Mouse (Mus musculus): ENCODE data around the gene Zfhx3. TPM values are rescaled to one million over a fixed set of nuclear protein-coding genes. Genes with fewer than 3 reads are reported as not detected.

Gene Zfhx3
- polyA plus RNA-seq, 1 experiment from 2014 or later = 68.4 TPM

DNA sequence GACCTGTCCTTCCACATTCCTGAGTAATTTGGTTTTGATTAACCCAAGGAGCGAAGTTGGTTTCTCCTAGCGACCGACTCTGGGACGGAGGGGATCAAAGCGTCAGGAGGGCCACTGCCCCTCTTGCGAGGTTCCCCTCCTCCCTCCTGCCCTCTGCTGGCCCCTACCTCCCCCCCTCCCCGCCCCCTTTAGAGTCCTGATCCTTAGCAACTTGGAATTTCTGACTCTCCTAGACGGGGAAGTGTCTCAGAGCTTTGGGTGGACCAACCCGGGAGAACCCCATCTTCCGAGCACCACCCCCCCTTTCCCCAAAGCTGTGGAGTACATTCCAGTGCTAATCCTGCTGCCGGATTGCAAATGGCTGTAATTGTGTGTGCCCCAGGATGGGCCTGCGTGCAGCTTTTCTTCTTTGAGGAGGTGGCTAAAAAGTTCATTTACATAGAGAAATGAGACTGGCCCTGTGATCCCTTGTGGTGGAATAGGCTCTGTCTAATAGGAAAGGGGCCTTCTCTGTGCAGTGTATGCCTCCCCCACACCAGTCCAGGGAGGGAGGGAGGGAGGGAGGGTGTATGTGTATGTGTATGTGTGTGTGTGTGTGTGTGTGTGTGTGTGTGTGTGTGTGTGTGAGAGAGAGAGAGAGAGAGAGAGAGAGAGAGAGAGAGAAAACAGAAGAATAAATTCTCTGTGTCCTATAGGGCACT, 784.2 kb downstream of the Zfhx3 start:
- H3K27me3 ChIP-seq (ENCODE audit: control insufficient read depth, insufficient read depth, low read length) = no peaks in the 10 kb centered on the region
- H3K4me3 ChIP-seq (replicated peaks; ENCODE audit: low read depth, low read length) = no peak overlapping the region
- peak overlapping the region; percentile 21; the same call in 1 of the 2 replicates for H3K4me2 ChIP-seq (ENCODE audit: low read length)

DNA sequence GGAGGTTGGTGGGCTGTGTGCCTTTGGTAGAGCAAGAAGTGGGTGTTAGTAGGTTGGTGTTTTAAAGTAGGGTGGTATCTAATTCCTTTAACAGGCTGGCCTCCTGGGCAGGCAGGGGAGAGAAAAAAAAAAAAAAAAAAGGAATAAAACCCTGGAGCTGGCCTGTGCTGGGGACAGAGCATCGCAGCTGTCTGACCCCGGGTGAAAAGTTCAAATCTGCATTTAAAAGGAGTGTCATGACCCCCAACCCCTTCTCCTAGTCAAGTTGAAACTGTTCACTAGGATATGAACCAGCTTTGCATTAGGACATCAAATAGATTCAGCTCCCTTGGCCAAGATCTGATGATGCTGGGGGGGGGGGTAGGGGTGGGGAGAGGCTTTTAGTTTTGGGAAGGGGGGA, 786.7 kb downstream of the Zfhx3 start:
- Histone ChIP-seq H3K4me3 (replicated peaks; ENCODE audit: low read depth, low read length) (no peak overlapping the region), H3K9ac (replicated peaks; ENCODE audit: low read length) (no peak overlapping the region), H3K27me3 (ENCODE audit: control insufficient read depth, insufficient read depth, low read length) (no peaks in the 10 kb centered on the region), H3K9me3 (ENCODE audit: control insufficient read depth, low read length) (no peaks in the 10 kb centered on the region), H3K27ac (replicated peaks; ENCODE audit: low read depth, low read length) (no peak overlapping the region), H3K4me1 (ENCODE audit: control insufficient read depth, insufficient read depth, low read length) (peaks cover 96% of the 10 kb centered on the region), H3K36me3 (ENCODE audit: control insufficient read depth, insufficient read depth, low read length) (no peaks in the 10 kb centered on the region), H3K4me2 (ENCODE audit: low read length) (no peak overlapping the region; the same call in 1 of the 2 replicates)
- ATAC-seq (ENCODE audit: low FRiP score, low TSS enrichment) = no peak
- DNase-seq = no peak
- 2% methylated on average over 2 of the region's 2 CpGs for WGBS

More for the DNA sequence above, 784.2 kb downstream of the Zfhx3 start:
- Histone ChIP-seq H3K9ac (replicated peaks; ENCODE audit: low read length) (no peak overlapping the region; the same call in 1 of the 2 replicates), H3K27ac (replicated peaks; ENCODE audit: low read depth, low read length) (no peak overlapping the region), H3K36me3 (ENCODE audit: control insufficient read depth, insufficient read depth, low read length) (no peaks in the 10 kb centered on the region), H3K9me3 (ENCODE audit: control insufficient read depth, low read length) (no peaks in the 10 kb centered on the region), H3K4me1 (ENCODE audit: control insufficient read depth, insufficient read depth, low read length) (peaks cover 91% of the 10 kb centered on the region)
- DNase-seq (no peak), ATAC-seq (ENCODE audit: low FRiP score, low TSS enrichment) (peak; percentile 21; the same call in 1 of the 2 replicates)
- WGBS = 3% methylated on average over 12 of the region's 12 CpGs

DNA sequence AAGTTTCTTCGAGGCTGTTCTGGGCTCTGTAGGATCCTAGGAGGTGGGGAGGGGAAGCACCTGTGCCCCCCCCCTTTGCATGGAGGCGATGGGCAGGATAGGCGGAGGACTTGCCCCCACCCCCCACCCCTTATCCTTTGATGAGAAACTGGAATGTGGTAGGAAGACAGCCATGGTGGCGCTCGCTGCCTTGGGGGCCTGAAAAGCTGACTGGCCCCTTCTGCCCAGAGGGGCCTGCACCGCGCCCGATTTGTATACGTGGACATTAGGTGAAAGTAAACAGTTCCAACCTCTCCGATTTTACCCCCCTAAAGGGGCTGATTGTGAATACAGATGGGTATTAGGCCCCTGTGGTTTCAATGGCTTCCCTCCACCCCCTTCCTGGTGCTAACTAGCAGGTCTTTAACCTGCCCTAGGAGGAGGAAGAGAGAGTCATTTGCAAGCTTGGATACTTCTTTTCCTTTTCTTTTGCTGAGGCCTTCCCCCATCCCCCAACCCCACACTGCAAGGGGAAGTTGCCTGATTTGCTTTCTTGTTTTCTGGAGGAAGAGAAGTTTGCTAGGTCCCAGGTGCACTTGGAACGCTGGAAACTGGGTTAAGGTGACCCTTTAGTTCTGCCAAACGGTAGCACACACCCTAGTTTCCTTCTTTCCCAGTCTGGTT, 787.4 kb downstream of the Zfhx3 start:
- no peak overlapping the region for H3K27ac ChIP-seq (replicated peaks; ENCODE audit: low read depth, low read length)
- H3K36me3 ChIP-seq (ENCODE audit: control insufficient read depth, insufficient read depth, low read length) = no peaks in the 10 kb centered on the region
- peaks cover 92% of the 10 kb centered on the region for H3K4me1 ChIP-seq (ENCODE audit: control insufficient read depth, insufficient read depth, low read length)
- no peak overlapping the region for H3K4me3 ChIP-seq (replicated peaks; ENCODE audit: low read depth, low read length)
- DNase-seq = no peak
- H3K9me3 ChIP-seq (ENCODE audit: control insufficient read depth, low read length) = no peaks in the 10 kb centered on the region
- H3K4me2 ChIP-seq (ENCODE audit: low read length) = peak overlapping the region; percentile 7
- no peaks in the 10 kb centered on the region for H3K27me3 ChIP-seq (ENCODE audit: control insufficient read depth, insufficient read depth, low read length)
- ATAC-seq (ENCODE audit: low FRiP score, low TSS enrichment) = no peak
- 14% methylated on average over 12 of the region's 12 CpGs for WGBS
- no peak overlapping the region for H3K9ac ChIP-seq (replicated peaks; ENCODE audit: low read length)

DNA sequence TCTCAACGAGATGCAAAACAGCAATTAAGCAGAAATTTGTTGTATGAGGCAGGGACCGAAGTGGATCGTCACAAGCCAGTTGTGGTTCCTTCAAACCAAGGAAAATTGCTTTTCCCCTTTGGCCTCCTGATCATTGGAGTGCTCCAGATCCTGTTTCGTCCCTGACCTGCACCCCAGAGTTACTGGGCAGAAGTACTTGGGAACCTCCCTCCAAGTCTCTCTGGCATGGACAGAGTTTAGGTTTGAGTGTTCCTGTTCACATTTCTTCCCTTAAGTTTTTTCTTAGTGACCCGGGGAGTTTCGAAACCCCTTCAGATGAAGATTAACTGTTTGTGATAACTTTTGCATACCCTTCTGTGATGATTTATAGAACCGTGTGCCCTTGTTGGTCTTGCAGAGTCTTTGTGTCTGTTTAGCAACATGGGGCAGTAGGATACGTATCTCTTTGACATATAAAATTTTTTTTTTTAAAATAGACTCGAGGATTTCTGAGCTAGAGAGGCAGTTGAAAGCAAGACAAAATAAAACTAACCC, 788.5 kb downstream of the Zfhx3 start:
- WGBS = 50% methylated on average over 9 of the region's 9 CpGs
- Histone ChIP-seq H3K9ac (replicated peaks; ENCODE audit: low read length) (no peak overlapping the region), H3K9me3 (ENCODE audit: control insufficient read depth, low read length) (no peaks in the 10 kb centered on the region), H3K4me1 (ENCODE audit: control insufficient read depth, insufficient read depth, low read length) (peaks cover 81% of the 10 kb centered on the region), H3K36me3 (ENCODE audit: control insufficient read depth, insufficient read depth, low read length) (no peaks in the 10 kb centered on the region), H3K4me3 (replicated peaks; ENCODE audit: low read depth, low read length) (no peak overlapping the region), H3K27ac (replicated peaks; ENCODE audit: low read depth, low read length) (no peak overlapping the region), H3K4me2 (ENCODE audit: low read length) (no peak overlapping the region), H3K27me3 (ENCODE audit: control insufficient read depth, insufficient read depth, low read length) (no peaks in the 10 kb centered on the region)
- ATAC-seq (ENCODE audit: low FRiP score, low TSS enrichment) = no peak
- no peak for DNase-seq

DNA sequence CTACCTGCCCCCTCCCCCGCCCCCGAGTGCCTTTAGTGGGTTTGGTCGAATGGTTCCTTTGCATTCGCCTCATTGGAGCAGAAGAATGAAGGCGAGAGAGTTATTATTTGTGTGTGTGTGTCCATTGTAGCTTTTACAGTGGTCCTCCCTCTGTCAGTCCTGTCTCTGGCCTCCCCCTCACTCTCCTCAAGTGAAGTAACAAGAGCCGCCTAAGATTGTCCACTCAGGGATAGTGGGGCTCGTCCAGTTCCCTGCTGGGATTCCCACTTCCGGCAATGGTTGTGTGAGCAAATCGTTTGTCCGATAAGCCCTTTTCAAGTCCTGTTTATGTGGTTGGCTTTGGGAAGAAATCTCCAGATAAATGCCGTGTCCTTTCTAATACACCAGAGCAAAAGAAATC, 790.1 kb downstream of the Zfhx3 start:
- WGBS = 13% methylated on average over 11 of the region's 11 CpGs
- H3K9ac ChIP-seq (replicated peaks; ENCODE audit: low read length) = no peak overlapping the region
- H3K4me2 ChIP-seq (ENCODE audit: low read length) = peak overlapping the region; percentile 9; the same call in 1 of the 2 replicates
- no peaks in the 10 kb centered on the region for H3K9me3 ChIP-seq (ENCODE audit: control insufficient read depth, low read length)
- ATAC-seq (ENCODE audit: low FRiP score, low TSS enrichment) (no peak), DNase-seq (no peak)
- no peaks in the 10 kb centered on the region for H3K27me3 ChIP-seq (ENCODE audit: control insufficient read depth, insufficient read depth, low read length)
- peaks cover 69% of the 10 kb centered on the region for H3K4me1 ChIP-seq (ENCODE audit: control insufficient read depth, insufficient read depth, low read length)
- no peak overlapping the region for H3K27ac ChIP-seq (replicated peaks; ENCODE audit: low read depth, low read length)
- H3K36me3 ChIP-seq (ENCODE audit: control insufficient read depth, insufficient read depth, low read length) = no peaks in the 10 kb centered on the region
- H3K4me3 ChIP-seq (replicated peaks; ENCODE audit: low read depth, low read length) = no peak overlapping the region

DNA sequence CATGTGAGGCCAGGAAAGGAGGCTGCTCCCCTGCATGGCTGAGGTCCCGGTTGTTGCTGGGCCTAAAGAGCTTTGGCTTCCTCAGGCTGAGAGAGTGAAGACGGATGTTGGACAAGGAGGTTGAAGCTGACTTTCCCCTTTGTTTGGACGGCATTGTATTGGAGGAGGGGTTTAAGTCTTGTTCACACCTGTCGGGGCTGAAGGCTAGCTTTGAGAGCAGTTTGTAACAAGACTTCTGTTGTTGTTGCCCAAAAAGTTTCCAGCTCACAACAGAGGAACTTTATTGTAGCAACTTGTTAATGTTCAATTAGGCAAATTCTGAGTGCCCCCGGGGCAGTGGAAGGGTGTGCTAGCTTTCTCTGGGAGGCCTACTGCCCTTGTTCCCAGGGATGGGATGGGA, 790.9 kb downstream of the Zfhx3 start:
- ATAC-seq (ENCODE audit: low FRiP score, low TSS enrichment) (no peak), DNase-seq (no peak)
- H3K9me3 ChIP-seq (ENCODE audit: control insufficient read depth, low read length) = no peaks in the 10 kb centered on the region
- H3K27me3 ChIP-seq (ENCODE audit: control insufficient read depth, insufficient read depth, low read length) = no peaks in the 10 kb centered on the region
- peaks cover 60% of the 10 kb centered on the region for H3K4me1 ChIP-seq (ENCODE audit: control insufficient read depth, insufficient read depth, low read length)
- no peak overlapping the region for H3K4me3 ChIP-seq (replicated peaks; ENCODE audit: low read depth, low read length)
- H3K27ac ChIP-seq (replicated peaks; ENCODE audit: low read depth, low read length) = no peak overlapping the region
- H3K4me2 ChIP-seq (ENCODE audit: low read length) = no peak overlapping the region
- no peak overlapping the region for H3K9ac ChIP-seq (replicated peaks; ENCODE audit: low read length)
- 59% methylated on average over 5 of the region's 5 CpGs for WGBS
- H3K36me3 ChIP-seq (ENCODE audit: control insufficient read depth, insufficient read depth, low read length) = no peaks in the 10 kb centered on the region

DNA sequence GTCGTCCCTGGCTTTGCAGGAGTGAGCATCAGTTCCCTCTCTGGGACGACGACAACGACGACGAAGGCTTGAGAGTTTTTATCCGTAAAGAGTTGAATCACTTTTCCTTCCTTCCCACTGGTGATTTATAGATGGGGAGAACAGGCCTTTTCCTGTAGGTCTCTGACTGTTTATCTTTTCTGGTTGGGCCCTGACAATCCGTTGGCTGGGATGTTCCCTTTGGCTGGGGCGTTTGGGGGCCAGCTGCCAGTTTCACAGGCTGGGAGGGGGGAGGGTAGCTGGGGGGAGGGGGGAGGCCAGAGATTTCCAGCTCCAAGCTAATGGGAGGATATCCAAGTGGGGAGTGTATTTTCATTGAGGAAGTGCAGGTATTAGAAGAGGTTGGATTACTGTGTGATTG, 794.0 kb downstream of the Zfhx3 start:
- no peaks in the 10 kb centered on the region for H3K9me3 ChIP-seq (ENCODE audit: control insufficient read depth, low read length)
- no peaks in the 10 kb centered on the region for H3K27me3 ChIP-seq (ENCODE audit: control insufficient read depth, insufficient read depth, low read length)
- H3K27ac ChIP-seq (replicated peaks; ENCODE audit: low read depth, low read length) = no peak overlapping the region
- ATAC-seq (ENCODE audit: low FRiP score, low TSS enrichment) (no peak), DNase-seq (no peak)
- peaks cover 32% of the 10 kb centered on the region for H3K4me1 ChIP-seq (ENCODE audit: control insufficient read depth, insufficient read depth, low read length)
- no peak overlapping the region for H3K4me3 ChIP-seq (replicated peaks; ENCODE audit: low read depth, low read length)
- H3K36me3 ChIP-seq (ENCODE audit: control insufficient read depth, insufficient read depth, low read length) = no peaks in the 10 kb centered on the region
- H3K9ac ChIP-seq (replicated peaks; ENCODE audit: low read length) = no peak overlapping the region
- 47% methylated on average over 9 of the region's 9 CpGs for WGBS
- H3K4me2 ChIP-seq (ENCODE audit: low read length) = no peak overlapping the region

DNA sequence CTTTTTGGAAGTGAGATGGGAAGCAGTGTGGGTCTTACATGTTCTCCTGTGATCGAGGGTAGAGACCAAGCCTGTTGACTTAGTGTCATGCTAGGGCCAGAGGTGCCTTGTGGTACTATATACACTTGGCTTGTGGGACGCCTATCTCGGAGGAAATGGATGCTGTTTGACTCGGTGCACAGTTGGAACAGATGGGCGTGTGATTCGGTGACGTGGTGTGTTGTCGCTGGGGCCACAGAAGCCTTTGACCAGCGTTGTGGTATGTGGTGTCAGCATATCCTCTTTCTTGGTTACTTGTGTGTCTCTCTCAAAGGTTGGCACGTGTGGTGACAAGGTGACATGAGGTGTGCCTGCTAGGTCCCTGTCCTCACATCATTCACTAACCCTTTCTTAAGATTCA, 795.7 kb downstream of the Zfhx3 start:
- no peak overlapping the region for H3K4me3 ChIP-seq (replicated peaks; ENCODE audit: low read depth, low read length)
- no peaks in the 10 kb centered on the region for H3K27me3 ChIP-seq (ENCODE audit: control insufficient read depth, insufficient read depth, low read length)
- peaks cover 16% of the 10 kb centered on the region for H3K4me1 ChIP-seq (ENCODE audit: control insufficient read depth, insufficient read depth, low read length)
- WGBS = 98% methylated on average over 10 of the region's 10 CpGs
- no peak overlapping the region for H3K27ac ChIP-seq (replicated peaks; ENCODE audit: low read depth, low read length)
- DNase-seq = no peak
- H3K9ac ChIP-seq (replicated peaks; ENCODE audit: low read length) = no peak overlapping the region
- no peak for ATAC-seq (ENCODE audit: low FRiP score, low TSS enrichment)
- no peaks in the 10 kb centered on the region for H3K9me3 ChIP-seq (ENCODE audit: control insufficient read depth, low read length)
- H3K36me3 ChIP-seq (ENCODE audit: control insufficient read depth, insufficient read depth, low read length) = no peaks in the 10 kb centered on the region
- no peak overlapping the region for H3K4me2 ChIP-seq (ENCODE audit: low read length)

DNA sequence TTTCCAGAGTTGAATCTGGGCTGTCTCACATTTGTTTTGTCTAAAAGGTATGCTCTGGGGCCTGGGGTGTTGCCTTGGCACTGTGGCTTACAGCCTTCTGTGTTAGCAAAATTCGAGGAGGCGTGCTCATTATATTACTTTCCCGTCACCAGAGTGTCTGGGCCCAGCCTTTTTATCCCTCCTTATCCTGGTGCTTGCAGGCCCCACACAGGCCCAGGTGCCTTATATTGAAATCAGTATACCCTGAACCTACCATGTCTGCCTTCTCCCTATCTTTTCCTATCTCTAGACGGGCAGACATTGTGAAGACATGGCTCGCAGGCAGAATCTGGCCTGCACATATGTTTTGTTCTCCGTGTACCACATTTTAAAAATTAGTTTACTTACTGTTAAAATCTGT, 797.1 kb downstream of the Zfhx3 start:
- Histone ChIP-seq H3K9ac (replicated peaks; ENCODE audit: low read length) (no peak overlapping the region), H3K27ac (replicated peaks; ENCODE audit: low read depth, low read length) (no peak overlapping the region), H3K9me3 (ENCODE audit: control insufficient read depth, low read length) (no peaks in the 10 kb centered on the region), H3K27me3 (ENCODE audit: control insufficient read depth, insufficient read depth, low read length) (no peaks in the 10 kb centered on the region), H3K4me1 (ENCODE audit: control insufficient read depth, insufficient read depth, low read length) (peaks cover 4% of the 10 kb centered on the region), H3K4me3 (replicated peaks; ENCODE audit: low read depth, low read length) (no peak overlapping the region), H3K4me2 (ENCODE audit: low read length) (no peak overlapping the region), H3K36me3 (ENCODE audit: control insufficient read depth, insufficient read depth, low read length) (no peaks in the 10 kb centered on the region)
- ATAC-seq (ENCODE audit: low FRiP score, low TSS enrichment) (no peak), DNase-seq (no peak)
- WGBS = 85% methylated on average over 6 of the region's 6 CpGs
